Mouse (Mus musculus) hindbrain, embryonic 15.5 days (tissue): ENCODE results near the gene Olfr1276. TPM values are rescaled to one million over a fixed set of nuclear protein-coding genes. Genes with fewer than 3 reads are reported as not detected.

ENCODE experiments used
- ATAC-seq: fragments of 200-750 bp; cut with Nextera tagmentation; 2 replicates; pipeline ENCODE4 v1.8.0; 2017; ENCODE audit warnings: low read depth, moderate number of reproducible peaks, moderate TSS enrichment; ENCODE audit not compliant: low FRiP score
- H3K27ac ChIP-seq: fragments of 300-500 bp; sonication (generic); replicated peaks from 2 replicates; pipeline ENCODE4 v1.5.1; 2015; ENCODE audit warnings: mild to moderate bottlenecking, inconsistent platforms
- H3K27me3 ChIP-seq: fragments of 300-500 bp; sonication (generic); 2 replicates; pipeline ENCODE4 v1.6.1; 2015; ENCODE audit warnings: control low read depth, inconsistent platforms
- H3K36me3 ChIP-seq: fragments of 300-500 bp; sonication (generic); 2 replicates; pipeline ENCODE4 v1.6.1; 2015; ENCODE audit warnings: control low read depth, inconsistent platforms
- H3K4me1 ChIP-seq: fragments of 300-500 bp; sonication (generic); replicated peaks from 2 replicates; pipeline ENCODE4 v1.6.1; 2015; ENCODE audit warnings: control low read depth, inconsistent platforms
- H3K4me2 ChIP-seq: fragments of 300-500 bp; sonication (generic); 2 replicates; pipeline ENCODE4 v1.6.1; 2015; ENCODE audit warnings: moderate library complexity, mild to moderate bottlenecking, inconsistent platforms
- H3K4me3 ChIP-seq: fragments of 300-500 bp; sonication (generic); 2 replicates; pipeline ENCODE4 v1.5.1; 2015; ENCODE audit warnings: mild to moderate bottlenecking, inconsistent platforms
- H3K9ac ChIP-seq: fragments of 300-500 bp; sonication (generic); 2 replicates; pipeline ENCODE4 v1.6.1; 2015; ENCODE audit warnings: inconsistent platforms
- H3K9me3 ChIP-seq: fragments of 300-500 bp; sonication (generic); 2 replicates; pipeline ENCODE4 v1.6.1; 2016; ENCODE audit warnings: control low read depth, inconsistent platforms
- WGBS: fragments of 180-500 bp; shearing (Covaris S2); methylation state at CpG from one replicate; pipeline ENCODE4 v1.1.7; 2015; 5-methylcytosine and 5-hydroxymethylcytosine counted together
- polyA plus RNA-seq: library from polyadenylated mRNA; unstranded; fragments of >200 nt; fragmentation: Nextera tagmentation; extraction: Ambion mirVana; gene quantifications from 2 replicates; pipeline ENCODE4 v1.2.1, GENCODE M21; 2015

Olfr1276 gene
- not detected in 2 replicates for polyA plus RNA-seq

DNA sequence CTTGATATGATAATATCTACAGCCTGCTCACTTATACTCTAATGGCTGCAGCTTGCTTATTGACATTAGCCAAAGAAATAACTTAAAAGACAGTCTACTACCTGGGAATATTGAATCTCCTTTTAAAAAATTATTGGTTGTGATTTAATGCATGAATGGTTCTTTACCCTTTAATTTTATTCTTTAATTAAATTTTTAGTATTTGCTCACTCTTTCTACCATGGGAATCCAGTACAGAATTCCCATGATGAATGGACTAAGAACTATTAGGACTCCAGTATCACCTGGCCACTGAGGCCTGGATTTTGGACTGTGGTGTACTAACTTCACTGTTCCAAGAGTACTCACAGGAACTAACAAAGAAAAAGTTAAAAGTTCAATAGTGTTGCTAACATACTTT lies at the start of gene Olfr1276:
Gene Olfr1276, plus strand, starts transcription at position 301 of the 400 bp plus-strand sequence.
- no peaks in the 10 kb centered on the region for H3K27me3 ChIP-seq
- no peak within 1 kb of the TSS for H3K9ac ChIP-seq
- H3K4me1 ChIP-seq = no peaks in the 10 kb centered on the region
- no peaks in the 10 kb centered on the region for H3K9me3 ChIP-seq
- ATAC-seq = no peak
- no peaks in the 10 kb centered on the region for H3K36me3 ChIP-seq
- H3K27ac ChIP-seq = no peak within 1 kb of the TSS
- H3K4me3 ChIP-seq = no peak within 1 kb of the TSS
- no peak within 1 kb of the TSS for H3K4me2 ChIP-seq

DNA sequence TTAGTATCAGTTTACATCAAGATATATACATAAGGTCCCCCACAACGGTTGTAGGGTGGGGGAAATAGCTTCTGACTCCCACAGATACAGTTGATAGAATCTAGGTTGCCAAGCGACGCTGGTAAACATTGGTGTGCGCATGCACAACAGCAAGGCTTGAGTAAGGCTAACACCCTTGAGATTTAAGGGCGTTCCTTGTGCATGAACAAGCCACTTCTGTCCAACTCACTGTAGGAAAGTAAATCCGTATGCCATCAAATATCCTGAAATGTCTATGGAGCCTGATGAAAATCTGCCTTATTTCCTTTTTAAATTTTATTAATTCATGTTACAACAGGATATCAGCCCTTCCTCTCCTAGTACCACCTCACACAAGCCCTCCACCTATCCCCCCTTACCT lies 24.8 kb upstream of the Olfr1276 start, which contains the start of gene 4930430A15Rik:
Gene 4930430A15Rik, minus strand, starts transcription at position 101 of the 400 bp plus-strand sequence.
- ATAC-seq = no peak
- Histone ChIP-seq H3K27ac (no peak within 1 kb of the TSS), H3K9me3 (no peaks in the 10 kb centered on the region), H3K9ac (no peak within 1 kb of the TSS), H3K4me1 (no peaks in the 10 kb centered on the region), H3K4me3 (no peak within 1 kb of the TSS), H3K4me2 (no peak within 1 kb of the TSS), H3K27me3 (no peaks in the 10 kb centered on the region), H3K36me3 (no peaks in the 10 kb centered on the region)
- 88% methylated on average over 6 of the region's 6 CpGs for WGBS

DNA sequence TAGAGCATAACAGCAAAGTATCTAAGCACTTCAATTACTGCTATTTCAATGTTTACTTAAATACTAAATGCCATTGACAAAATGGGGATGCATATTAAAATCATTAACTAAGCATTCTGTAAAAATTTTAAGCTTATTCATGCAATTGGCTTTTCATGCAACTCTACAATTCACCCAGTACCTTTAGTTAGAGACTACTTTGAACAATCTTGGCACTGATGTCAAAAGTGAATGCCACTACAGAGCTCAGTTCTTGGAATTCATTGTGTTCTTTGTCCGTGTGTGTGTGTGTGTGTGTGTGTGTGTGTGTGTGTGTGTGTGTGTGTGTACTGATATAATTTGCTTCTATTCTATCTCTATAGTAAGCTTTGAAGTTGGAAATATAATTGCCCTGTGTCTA lies 19.1 kb upstream of the Olfr1276 start, which contains the start of gene Olfr1275:
Gene Olfr1275, minus strand, starts transcription at position 101 of the 400 bp plus-strand sequence.
- Histone ChIP-seq H3K36me3 (no peaks in the 10 kb centered on the region), H3K27ac (no peak within 1 kb of the TSS), H3K9me3 (no peaks in the 10 kb centered on the region), H3K4me1 (no peaks in the 10 kb centered on the region), H3K4me3 (no peak within 1 kb of the TSS), H3K4me2 (no peak within 1 kb of the TSS), H3K27me3 (no peaks in the 10 kb centered on the region), H3K9ac (no peak within 1 kb of the TSS)
- ATAC-seq = no peak
- WGBS = 68% methylated on average over 1 of the region's 1 CpGs

DNA sequence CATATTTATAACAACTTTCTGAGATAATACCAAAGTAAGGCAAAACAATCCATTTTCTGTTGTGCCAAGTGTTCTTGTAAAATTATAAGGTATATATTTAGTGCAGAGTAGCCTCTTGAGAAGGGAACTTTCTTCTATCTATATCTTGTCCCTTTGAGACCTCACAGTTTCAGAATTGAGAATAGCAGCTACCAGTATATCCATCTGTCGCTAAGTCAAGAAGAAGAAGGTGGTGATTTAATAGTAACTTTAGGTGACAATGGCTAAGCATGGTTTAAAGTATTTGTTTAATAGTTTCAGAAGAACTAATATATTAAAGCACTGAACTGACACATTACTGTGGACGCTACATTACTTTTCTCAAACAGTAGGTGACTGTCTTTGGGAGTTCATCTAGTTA lies 19.7 kb downstream of the Olfr1276 start, which contains the start of gene Olfr1277:
Gene Olfr1277, minus strand, starts transcription at position 101 of the 400 bp plus-strand sequence.
- Histone ChIP-seq H3K4me1 (no peaks in the 10 kb centered on the region), H3K27ac (no peak within 1 kb of the TSS), H3K9ac (no peak within 1 kb of the TSS), H3K9me3 (no peaks in the 10 kb centered on the region), H3K36me3 (no peaks in the 10 kb centered on the region), H3K4me3 (no peak within 1 kb of the TSS), H3K4me2 (no peak within 1 kb of the TSS), H3K27me3 (no peaks in the 10 kb centered on the region)
- WGBS = 88% methylated on average over 2 of the region's 2 CpGs
- ATAC-seq = no peak

GRCm38 (mm10) chr2:111289836-111290235 lies 35.5 kb downstream of the Olfr1276 start, which contains the start of gene Olfr1278:
TSS of gene Olfr1278 (plus strand) at chr2:111290136.
- H3K27ac ChIP-seq = no peak within 1 kb of the TSS
- ATAC-seq = no peak
- H3K4me2 ChIP-seq = no peak within 1 kb of the TSS
- no peak within 1 kb of the TSS for H3K9ac ChIP-seq
- H3K36me3 ChIP-seq = no peaks in the 10 kb centered on the region
- no peaks in the 10 kb centered on the region for H3K9me3 ChIP-seq
- H3K4me3 ChIP-seq = no peak within 1 kb of the TSS
- H3K27me3 ChIP-seq = no peaks in the 10 kb centered on the region
- H3K4me1 ChIP-seq = no peaks in the 10 kb centered on the region

DNA sequence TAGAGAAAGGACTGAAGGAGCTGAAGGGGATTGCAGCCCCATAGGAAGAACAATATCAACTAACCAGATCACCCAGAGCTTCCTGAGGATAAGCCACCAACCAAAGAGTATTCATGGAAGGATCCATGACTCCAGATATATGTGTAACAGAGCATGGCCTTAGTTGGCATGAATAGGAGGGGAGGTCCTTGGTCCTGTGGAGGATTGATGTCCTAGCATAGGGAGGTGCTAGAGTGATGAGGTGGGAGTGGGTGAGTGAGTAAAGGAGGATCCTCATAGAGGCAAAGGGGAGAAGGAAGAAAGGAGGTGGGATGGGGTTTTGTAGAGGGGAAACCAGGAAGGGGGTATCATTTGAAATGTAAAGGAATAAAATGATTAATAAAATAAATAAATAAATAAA lies 44.2 kb downstream of the Olfr1276 start:
- Histone ChIP-seq H3K4me2 (no peak overlapping the region), H3K27ac (no peak overlapping the region), H3K9ac (no peak overlapping the region), H3K36me3 (no peaks in the 10 kb centered on the region), H3K4me1 (no peaks in the 10 kb centered on the region), H3K27me3 (no peaks in the 10 kb centered on the region), H3K4me3 (no peak overlapping the region), H3K9me3 (no peaks in the 10 kb centered on the region)
- no peak for ATAC-seq

DNA sequence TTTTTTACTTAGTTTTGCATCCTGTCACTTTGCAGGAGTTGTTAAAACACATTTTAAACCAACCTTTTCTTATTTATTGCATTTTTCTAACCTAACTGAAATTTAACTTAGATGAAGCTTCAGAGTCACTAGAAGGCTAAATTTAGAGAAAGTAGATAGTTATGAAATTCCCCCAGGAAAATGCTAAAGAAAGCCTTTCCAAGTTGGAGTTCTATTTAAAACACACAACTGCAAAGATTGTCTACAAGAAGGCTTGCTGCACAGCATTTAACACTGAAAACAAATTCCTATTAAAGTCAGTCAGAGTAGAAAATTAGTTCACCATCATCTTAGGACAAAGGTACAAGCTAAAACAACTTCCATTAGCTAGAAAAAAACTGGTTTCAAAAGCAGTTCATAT lies 46.1 kb downstream of the Olfr1276 start, which contains the start of gene Olfr1279:
Gene Olfr1279, plus strand, starts transcription at position 262 of the 400 bp plus-strand sequence.
- H3K27me3 ChIP-seq = no peaks in the 10 kb centered on the region
- no peak within 1 kb of the TSS for H3K4me3 ChIP-seq
- no peak for ATAC-seq
- no peak within 1 kb of the TSS for H3K4me2 ChIP-seq
- H3K4me1 ChIP-seq = no peaks in the 10 kb centered on the region
- H3K27ac ChIP-seq = no peak within 1 kb of the TSS
- no peak within 1 kb of the TSS for H3K9ac ChIP-seq
- no peaks in the 10 kb centered on the region for H3K36me3 ChIP-seq
- no peaks in the 10 kb centered on the region for H3K9me3 ChIP-seq

Other genes with a start within 250 kb of the Olfr1276 start
- gene Gm13941, start 148.5 kb upstream of the Olfr1276 start, polyA plus RNA-seq = not detected in 2 replicates
- not detected in 2 replicates for gene Gm15130, start 101.6 kb upstream of the Olfr1276 start, polyA plus RNA-seq
- not detected in 2 replicates for gene 4930430A15Rik, start 24.9 kb upstream of the Olfr1276 start, polyA plus RNA-seq
- gene Olfr1275, start 19.2 kb upstream of the Olfr1276 start, polyA plus RNA-seq = not detected in 2 replicates
- not detected in 2 replicates for gene Olfr1277, start 19.6 kb downstream of the Olfr1276 start, polyA plus RNA-seq
- gene Olfr1278, start 35.6 kb downstream of the Olfr1276 start, polyA plus RNA-seq = not detected in 2 replicates
- not detected in 2 replicates for gene Olfr1279, start 46.1 kb downstream of the Olfr1276 start, polyA plus RNA-seq
- gene Olfr1280, start 59.5 kb downstream of the Olfr1276 start, polyA plus RNA-seq = not detected in 2 replicates
- not detected in 2 replicates for gene Olfr1281, start 72.0 kb downstream of the Olfr1276 start, polyA plus RNA-seq
- not detected in 2 replicates for gene Olfr1282, start 81.6 kb downstream of the Olfr1276 start, polyA plus RNA-seq
- gene Olfr1283, start 112.3 kb downstream of the Olfr1276 start, polyA plus RNA-seq = not detected in 2 replicates
- gene Olfr1284, start 121.0 kb downstream of the Olfr1276 start, polyA plus RNA-seq = not detected in 2 replicates
- not detected in 2 replicates for gene Olfr1286, start 168.6 kb downstream of the Olfr1276 start, polyA plus RNA-seq
- not detected in 2 replicates for gene Olfr1287, start 194.6 kb downstream of the Olfr1276 start, polyA plus RNA-seq
- gene Olfr1288, start 219.6 kb downstream of the Olfr1276 start, polyA plus RNA-seq = not detected in 2 replicates
- gene Olfr1289, start 226.3 kb downstream of the Olfr1276 start, polyA plus RNA-seq = not detected in 2 replicates
- gene Olfr1290, start 239.3 kb downstream of the Olfr1276 start, polyA plus RNA-seq = not detected in 2 replicates
- gene Olfr1291-ps1, start 242.7 kb downstream of the Olfr1276 start, polyA plus RNA-seq = not detected in 2 replicates